Mouse (Mus musculus) heart, postnatal 0 days (tissue): Measurements from ENCODE around the gene Olfr279. TPM values are rescaled to one million over a fixed set of nuclear protein-coding genes. Genes with fewer than 3 reads are reported as not detected.
"Not testable (repeated sequence)": the region's sequence is repeated elsewhere in the genome, so short reads cannot be mapped to it uniquely, and the experiment has no call there.

Source experiments
- ATAC-seq: fragments of 200-750 bp; cut with Nextera tagmentation; 2 replicates; pipeline ENCODE4 v1.8.0; 2017; ENCODE audit warnings: low read depth, moderate number of reproducible peaks, moderate library complexity; ENCODE audit not compliant: insufficient read depth
- DNase-seq: peaks from one replicate; pipeline ENCODE4 v3.0.0-alpha.2; 2016; ENCODE audit warnings: low spot score
- H3K27ac ChIP-seq: fragments of 300-500 bp; sonication (generic); 2 replicates; pipeline ENCODE4 v1.5.1; 2014; ENCODE audit warnings: low read depth, mild to moderate bottlenecking
- H3K27me3 ChIP-seq: fragments of 300-500 bp; sonication (generic); 2 replicates; pipeline ENCODE4 v1.6.1; 2014; ENCODE audit warnings: low read length, mixed read lengths; ENCODE audit not compliant: control insufficient read depth, insufficient read depth
- H3K36me3 ChIP-seq: fragments of 300-500 bp; sonication (generic); replicated peaks from 2 replicates; pipeline ENCODE4 v1.6.1; 2014; ENCODE audit warnings: low read length, mixed read lengths; ENCODE audit not compliant: control insufficient read depth, insufficient read depth
- H3K4me1 ChIP-seq: fragments of 300-500 bp; sonication (generic); 2 replicates; pipeline ENCODE4 v1.6.1; 2014; ENCODE audit warnings: antibody characterized with exemption; ENCODE audit not compliant: control insufficient read depth, insufficient read depth
- H3K4me2 ChIP-seq: fragments of 300-500 bp; sonication (generic); 2 replicates; pipeline ENCODE4 v1.6.1; 2014; ENCODE audit warnings: low read depth, mild to moderate bottlenecking, low read length, moderate library complexity
- H3K4me3 ChIP-seq: fragments of 300-500 bp; sonication (generic); 2 replicates; pipeline ENCODE4 v1.5.1; 2014; ENCODE audit warnings: low read depth, low read length
- H3K9ac ChIP-seq: fragments of 300-500 bp; sonication (generic); replicated peaks from 2 replicates; pipeline ENCODE4 v1.6.1; 2014; ENCODE audit warnings: low read depth, low read length, mixed read lengths
- H3K9me3 ChIP-seq: fragments of 300-500 bp; sonication (generic); replicated peaks from 2 replicates; pipeline ENCODE4 v1.6.1; 2016; ENCODE audit warnings: low read length; ENCODE audit not compliant: control insufficient read depth
- CTCF ChIP-seq: IDR thresholded peaks from 2 replicates; pipeline ENCODE4 v1.5.1; 2016; ENCODE audit warnings: antibody characterized with exemption, control low read depth, low read depth
- EP300 ChIP-seq: IDR thresholded peaks from 2 replicates; pipeline ENCODE4 v1.6.1; 2016; ENCODE audit warnings: antibody characterized with exemption, low read depth
- WGBS: fragments of 180-500 bp; shearing (Covaris S2); extraction: QIAGEN DNeasy Blood & Tissue Kit; methylation state at CpG from one replicate; pipeline ENCODE4 v1.1.7; 2014; 5-methylcytosine and 5-hydroxymethylcytosine counted together
- polyA plus RNA-seq: library from polyadenylated mRNA; unstranded; fragments of >200 nt; fragmentation: Nextera tagmentation; extraction: Ambion mirVana; gene quantifications from 2 replicates; pipeline ENCODE4 v1.2.1, GENCODE M21; 2015
- total RNA-seq: library from RNA; depleted of rRNA; stranded (reverse); fragments of >200 nt; gene quantifications from 2 replicates; pipeline ENCODE4 v1.2.3, GENCODE M21; 2014; ENCODE audit warnings: low replicate concordance

Gene Olfr279
- total and polyA plus RNA-seq, 2 experiments from 2014 or later, result not detected

GRCm38 (mm10) chr15:98511386-98511928 is 19.3 kb downstream of the Olfr279 start:
- H3K9me3 ChIP-seq, result no peaks in the 10 kb centered on the region; the same call in 1 of the 2 replicates
- 0 out of 2 replicates have a peak overlapping the region, but pooled peaks have one; percentile 26 for H3K4me3 ChIP-seq
- peak overlapping the region; percentile 58 for H3K4me2 ChIP-seq
- ATAC-seq, result no peak
- TF ChIP-seq EP300 (no peak), CTCF (no peak)
- H3K9ac ChIP-seq, result no peak overlapping the region
- H3K27me3 ChIP-seq, result no peaks in the 10 kb centered on the region
- H3K27ac ChIP-seq, result peak overlapping the region; percentile 56
- no peaks in the 10 kb centered on the region for H3K36me3 ChIP-seq
- 60% methylated on average over 13 of the region's 13 CpGs for WGBS
- H3K4me1 ChIP-seq, result peaks cover 9% of the 10 kb centered on the region
- no peak for DNase-seq

- H3K4me1 ChIP-seq, result peaks cover 9% of the 10 kb centered on the region
- no peaks in the 10 kb centered on the region for H3K27me3 ChIP-seq
- TF ChIP-seq CTCF, result no peak
- TF ChIP-seq EP300, result no peak
- H3K27ac ChIP-seq, result no peak overlapping the region
- no peak overlapping the region for H3K9ac ChIP-seq
- H3K36me3 ChIP-seq, result 0 out of 2 replicates have a peak, but pooled peaks cover 3% of the 10 kb centered on the region
- DNase-seq (no peak), ATAC-seq (no peak)
- WGBS, result 41% methylated on average over 8 of the region's 8 CpGs
- no peak overlapping the region for H3K4me3 ChIP-seq
- no peaks in the 10 kb centered on the region; the same call in 1 of the 2 replicates for H3K9me3 ChIP-seq
- H3K4me2 ChIP-seq, result no peak overlapping the region
Measured at GRCm38 (mm10) chr15:98512232-98512631, 20.0 kb downstream of the Olfr279 start.

GRCm38 (mm10) chr15:98512799-98513321 is 20.7 kb downstream of the Olfr279 start:
- Histone ChIP-seq H3K9me3 (no peaks in the 10 kb centered on the region; the same call in 1 of the 2 replicates), H3K4me1 (peaks cover 9% of the 10 kb centered on the region), H3K27me3 (no peaks in the 10 kb centered on the region), H3K9ac (0 out of 2 replicates have a peak overlapping the region, but pooled peaks have one; percentile 1), H3K27ac (peak overlapping the region; percentile 78), H3K36me3 (peaks cover 6% of the 10 kb centered on the region; the same call in 1 of the 2 replicates), H3K4me2 (peak overlapping the region; percentile 25), H3K4me3 (no peak overlapping the region)
- WGBS, result 10% methylated on average over 17 of the region's 17 CpGs
- TF ChIP-seq EP300 (no peak), CTCF (no peak)
- ATAC-seq, result peak; percentile 80
- DNase-seq, result peak; percentile 87

GRCm38 (mm10) chr15:98513676-98514075 is 21.5 kb downstream of the Olfr279 start:
- 57% methylated on average over 3 of the region's 3 CpGs for WGBS
- Histone ChIP-seq H3K27ac (peak overlapping the region; percentile 78; the same call in 1 of the 2 replicates), H3K9ac (0 out of 2 replicates have a peak overlapping the region, but pooled peaks have one; percentile 1), H3K36me3 (peaks cover 14% of the 10 kb centered on the region)
- not testable (repeated sequence) for DNase-seq, ATAC-seq, H3K4me1 ChIP-seq, H3K4me2 ChIP-seq, H3K27me3 ChIP-seq, H3K4me3 ChIP-seq, H3K9me3 ChIP-seq

GRCm38 (mm10) chr15:98514146-98514545 is 21.9 kb downstream of the Olfr279 start:
- 75% methylated on average over 8 of the region's 8 CpGs for WGBS
- H3K36me3 ChIP-seq, result peaks cover 14% of the 10 kb centered on the region
- no peak for TF ChIP-seq EP300
- no peak for TF ChIP-seq CTCF

GRCm38 (mm10) chr15:98514845-98515244 is 22.6 kb downstream of the Olfr279 start:
- not testable (repeated sequence) for ATAC-seq, H3K9ac ChIP-seq, DNase-seq, H3K4me2 ChIP-seq, H3K4me3 ChIP-seq, H3K4me1 ChIP-seq, H3K27ac ChIP-seq, H3K9me3 ChIP-seq, H3K27me3 ChIP-seq
- WGBS, result 46% methylated on average over 2 of the region's 2 CpGs
- H3K36me3 ChIP-seq, result peaks cover 20% of the 10 kb centered on the region

More at GRCm38 (mm10) chr15:98514146-98514545, 21.9 kb downstream of the Olfr279 start:
- DNase-seq (no peak), ATAC-seq (no peak)
- Histone ChIP-seq H3K9me3 (no peaks in the 10 kb centered on the region; the same call in 1 of the 2 replicates), H3K27me3 (no peaks in the 10 kb centered on the region), H3K9ac (no peak overlapping the region), H3K4me3 (no peak overlapping the region), H3K4me2 (no peak overlapping the region), H3K4me1 (peaks cover 9% of the 10 kb centered on the region), H3K27ac (no peak overlapping the region)
